In genomic region chr8:80853208-80853607, GRCm38 (mm10) we compare ENCODE assay signal across 16 mouse cellular contexts. TPM values are rescaled to one million over a fixed set of nuclear protein-coding genes. Genes with fewer than 3 reads are reported as not detected.
DNase-seq lines count a peak whose midpoint lies in the region; ATAC-seq and TF ChIP-seq lines count a peak whose summit lies in the region.
"Had no signal": no experiment of that assay in that cellular context is flagged by ENCODE, and none has a peak within 500 bp of the region (broad histone marks: within the 10 kb centered on the region; RNA-seq: fewer than 3 reads in every experiment).

No protein-coding gene starts in this region.

- H3K9ac ChIP-seq in heart, embryonic 11.5 days (ENCODE audit: low read depth, low read length), result peak overlapping the region; percentile 52; the same call in 1 of the 2 replicates
- no peak overlapping the region for H3K9ac ChIP-seq in liver, embryonic 12.5 days
- H3K9ac ChIP-seq in liver, postnatal 0 days (replicated peaks), result no peak overlapping the region
- H3K9ac ChIP-seq in embryonic facial prominence, embryonic 12.5 days, result no peak overlapping the region
- H3K9ac ChIP-seq: hindbrain, embryonic 14.5 days; neural tube, embryonic 13.5 days had no signal

- H3K36me3 ChIP-seq in heart, embryonic 11.5 days (ENCODE audit: control insufficient read depth, insufficient read depth, low read length), result no peaks in the 10 kb centered on the region
- H3K36me3 ChIP-seq in liver, embryonic 12.5 days, result peaks cover 44% of the 10 kb centered on the region
- no peaks in the 10 kb centered on the region for H3K36me3 ChIP-seq in liver, postnatal 0 days (replicated peaks; ENCODE audit: insufficient read depth, low read length)
- no peaks in the 10 kb centered on the region for H3K36me3 ChIP-seq in embryonic facial prominence, embryonic 12.5 days
- H3K36me3 ChIP-seq: midbrain, embryonic 10.5 days; neural tube, embryonic 13.5 days had no signal

- TF ChIP-seq CTCF in liver, postnatal 0 days (IDR thresholded peaks at IDR 0.05; ENCODE audit: low read depth), result no peak

- no peaks in the 10 kb centered on the region for H3K9me3 ChIP-seq in heart, embryonic 11.5 days (replicated peaks; ENCODE audit: control insufficient read depth, low read length)
- H3K9me3 ChIP-seq in liver, embryonic 12.5 days (replicated peaks), result no peaks in the 10 kb centered on the region
- H3K9me3 ChIP-seq in liver, postnatal 0 days (ENCODE audit: low read length), result no peaks in the 10 kb centered on the region
- H3K9me3 ChIP-seq in embryonic facial prominence, embryonic 12.5 days, result no peaks in the 10 kb centered on the region
- H3K9me3 ChIP-seq: midbrain, embryonic 10.5 days; neural tube, embryonic 13.5 days had no signal

- no peaks in the 10 kb centered on the region for H3K27me3 ChIP-seq in heart, embryonic 11.5 days (ENCODE audit: control insufficient read depth, insufficient read depth, low read length)
- no peaks in the 10 kb centered on the region for H3K27me3 ChIP-seq in liver, embryonic 12.5 days (replicated peaks)
- H3K27me3 ChIP-seq in liver, postnatal 0 days (ENCODE audit: insufficient read depth, low read length), result no peaks in the 10 kb centered on the region
- H3K27me3 ChIP-seq in embryonic facial prominence, embryonic 12.5 days, result no peaks in the 10 kb centered on the region
- H3K27me3 ChIP-seq: neural tube, embryonic 13.5 days had no signal

- intact Hi-C loops in heart, postnatal 25 days (cut with DNase I), result no loop called here

- ATAC-seq in heart, embryonic 11.5 days (replicated peaks; ENCODE audit: insufficient number of reproducible peaks, low FRiP score, low TSS enrichment), result no peak
- no peak for ATAC-seq in liver, embryonic 12.5 days
- no peak for ATAC-seq in liver, postnatal 0 days
- 0 out of 2 replicates have a peak, but pooled peaks have one; percentile 50 for ATAC-seq in embryonic facial prominence, embryonic 12.5 days (ENCODE audit: insufficient number of reproducible peaks, insufficient read depth, low FRiP score, low TSS enrichment)

- H3K4me2 ChIP-seq in heart, embryonic 11.5 days, result peak overlapping the region; percentile 46
- H3K4me2 ChIP-seq in liver, embryonic 12.5 days, result peak overlapping the region; percentile 17; the same call in 1 of the 2 replicates
- H3K4me2 ChIP-seq in liver, postnatal 0 days (ENCODE audit: low read depth, low read length), result no peak overlapping the region
- H3K4me2 ChIP-seq in embryonic facial prominence, embryonic 12.5 days (replicated peaks), result 0 out of 2 replicates have a peak overlapping the region, but pooled peaks have one; percentile 19
- H3K4me2 ChIP-seq: hindbrain, embryonic 14.5 days; neural tube, embryonic 13.5 days had no signal

- no peak for DNase-seq in heart, postnatal 25 days (ENCODE audit: low spot score)
- no peak for DNase-seq in liver, postnatal 0 days
- DNase-seq in lung, postnatal 25 days (ENCODE audit: low spot score), result peak; percentile 67
- no peak for DNase-seq in spleen, adult 18-20 months
- no peak for DNase-seq in cerebellum, postnatal 36 days
- DNase-seq: adrenal gland, adult 2 months; B cell, adult 2 months; embryo, embryonic 11 days; right cerebral cortex, postnatal 14 days; thymus, adult 18-20 months had no signal

- H3K4me1 ChIP-seq in heart, embryonic 11.5 days (ENCODE audit: control insufficient read depth, insufficient read depth, low read length), result peaks cover 58% of the 10 kb centered on the region
- H3K4me1 ChIP-seq in liver, embryonic 12.5 days, result peaks cover 31% of the 10 kb centered on the region
- H3K4me1 ChIP-seq in liver, postnatal 0 days (ENCODE audit: insufficient read depth), result peaks cover 17% of the 10 kb centered on the region
- H3K4me1 ChIP-seq in embryonic facial prominence, embryonic 12.5 days, result peaks cover 22% of the 10 kb centered on the region
- H3K4me1 ChIP-seq: midbrain, embryonic 10.5 days had no signal

- WGBS in heart, embryonic 11.5 days (ENCODE audit: insufficient replicate concordance), result 39% methylated on average over 6 of the region's 6 CpGs
- 67% methylated on average over 6 of the region's 6 CpGs for WGBS in liver, embryonic 12.5 days (ENCODE audit: insufficient replicate concordance)
- whole genome bisulfite sequencing in liver, postnatal 0 days (ENCODE audit: insufficient replicate concordance), result 62% methylated on average over 6 of the region's 6 CpGs
- 77% methylated on average over 6 of the region's 6 CpGs for WGBS in embryonic facial prominence, embryonic 12.5 days

- peak overlapping the region; percentile 70 for H3K27ac ChIP-seq in heart, embryonic 11.5 days (ENCODE audit: low read depth, low read length)
- no peak overlapping the region for H3K27ac ChIP-seq in liver, embryonic 12.5 days
- H3K27ac ChIP-seq in liver, postnatal 0 days (ENCODE audit: low read depth), result no peak overlapping the region
- H3K27ac ChIP-seq in embryonic facial prominence, embryonic 12.5 days, result peak overlapping the region; percentile 57; the same call in 1 of the 2 replicates
- H3K27ac ChIP-seq: hindbrain, embryonic 14.5 days; midbrain, embryonic 10.5 days; neural tube, embryonic 13.5 days had no signal

- H3K4me3 ChIP-seq in heart, embryonic 11.5 days (ENCODE audit: low read depth, low read length), result no peak overlapping the region
- H3K4me3 ChIP-seq in liver, embryonic 12.5 days, result no peak overlapping the region
- no peak overlapping the region for H3K4me3 ChIP-seq in liver, postnatal 0 days (ENCODE audit: low read depth, low read length)
- H3K4me3 ChIP-seq in embryonic facial prominence, embryonic 12.5 days, result no peak overlapping the region
- H3K4me3 ChIP-seq: midbrain, embryonic 10.5 days; neural tube, embryonic 13.5 days had no signal

- no peak for TF ChIP-seq EP300 in liver, postnatal 0 days (IDR thresholded peaks at IDR 0.05; ENCODE audit: low read depth)

RNA-seq across cellular contexts. Expression of gene Gab1, which starts 27.1 kb away (rescaled TPM):
- 35.0 and 41.4 TPM in 2 replicates for polyA plus RNA-seq in heart, embryonic 11.5 days (2014; fragmentation: Nextera tagmentation; extraction: Ambion mirVana)
- total RNA-seq in heart, postnatal 25 days (2021), result 10 to 100 TPM; 34.1 to 38.8 TPM
- polyA plus RNA-seq in liver, embryonic 12.5 days (2016; fragmentation: Nextera tagmentation; extraction: Ambion mirVana), result 13.1 and 14.6 TPM in 2 replicates
- polyA plus RNA-seq in liver, postnatal 0 days (2015; fragmentation: Nextera tagmentation; extraction: Ambion mirVana), result 3.8 and 3.9 TPM in 2 replicates
- polyA plus RNA-seq in embryonic facial prominence, embryonic 12.5 days (2016; fragmentation: Nextera tagmentation; extraction: Ambion mirVana), result 24.4 and 26.9 TPM in 2 replicates

Comparison
In these comparisons a context has a peak if more than half of its experiments do, and no peak if none do; other contexts are left out.
1. H3K27ac ChIP-seq: peak in heart, embryonic 11.5 days (single experiment) and embryonic facial prominence, embryonic 12.5 days (single experiment); none in liver, embryonic 12.5 days (single experiment) and liver, postnatal 0 days (single experiment).